Mouse (Mus musculus): Measurements from ENCODE around the gene Vmn2r55. TPM values are rescaled to one million over a fixed set of nuclear protein-coding genes. Genes with fewer than 3 reads are reported as not detected.

Gene Vmn2r55
- polyA plus RNA-seq (2012; rRNA removed), result not detected in 2 replicates

GRCm38 (mm10) chr7:12684903-12685302 is at the start of gene Vmn2r55:
Gene Vmn2r55 (minus strand): TSS chr7:12685003.

GRCm38 (mm10) chr7:12640219-12640618 is 44.6 kb downstream of the Vmn2r55 start, which contains the start of gene Vmn2r54:
Gene Vmn2r54 (minus strand): TSS chr7:12640319.

GRCm38 (mm10) chr7:12608688-12609087 is 76.1 kb downstream of the Vmn2r55 start, which contains the start of gene Vmn2r53:
Gene Vmn2r53 (minus strand): TSS chr7:12608788.

Other genes starting within 250 kb of the Vmn2r55 start
- 2.7 and 3.1 TPM in 2 replicates for gene Zfp606, start 206.7 kb downstream of the Vmn2r55 start, polyA plus RNA-seq (2012; rRNA removed)
- not detected in 2 replicates for gene 2900092C05Rik, start 172.5 kb downstream of the Vmn2r55 start, polyA plus RNA-seq (2012; rRNA removed)
- gene Vmn2r53, start 76.2 kb downstream of the Vmn2r55 start, polyA plus RNA-seq (2012; rRNA removed), result not detected in 2 replicates
- gene Vmn2r54, start 44.7 kb downstream of the Vmn2r55 start, polyA plus RNA-seq (2012; rRNA removed), result not detected in 2 replicates
- not detected in 2 replicates for gene Vmn2r56, start 50.0 kb upstream of the Vmn2r55 start, polyA plus RNA-seq (2012; rRNA removed)
- gene Zscan18, start 118.6 kb upstream of the Vmn2r55 start, polyA plus RNA-seq (2012; rRNA removed), result 0.37 and 0.43 TPM in 2 replicates
- gene Zfp329, start 133.9 kb upstream of the Vmn2r55 start, polyA plus RNA-seq (2012; rRNA removed), result 0.41 and 0.47 TPM in 2 replicates
- gene Zfp110, start 149.8 kb upstream of the Vmn2r55 start, polyA plus RNA-seq (2012; rRNA removed), result 7.0 and 8.6 TPM in 2 replicates
- gene Zfp128, start 196.2 kb upstream of the Vmn2r55 start, polyA plus RNA-seq (2012; rRNA removed), result 0.53 and 0.54 TPM in 2 replicates
- gene Zscan22, start 212.8 kb upstream of the Vmn2r55 start, polyA plus RNA-seq (2012; rRNA removed), result 6.0 and 7.0 TPM in 2 replicates
- 1,881 and 2,138 TPM in 2 replicates for gene Rps5, start 237.3 kb upstream of the Vmn2r55 start, polyA plus RNA-seq (2012; rRNA removed)
- gene Rnf225, start 242.4 kb upstream of the Vmn2r55 start, polyA plus RNA-seq (2012; rRNA removed), result 0.44 and 0.58 TPM in 2 replicates

Data from colon, adult 2 months (tissue).